Mouse (Mus musculus) hindbrain, postnatal 0 days (tissue): ENCODE measurements at regions not wholly inside any gene's neighbourhood (a gene's known extent, or its start where the extent isn't known, plus 50 kb on each side); places are given as distances from the start of the nearest gene placed in this dataset.

Source experiments
- ATAC-seq: fragments of 200-750 bp; cut with Nextera tagmentation; 2 replicates; pipeline ENCODE4 v1.8.0; 2017; ENCODE audit warnings: mild to moderate bottlenecking, moderate TSS enrichment, moderate library complexity
- DNase-seq: peaks from one replicate; pipeline ENCODE4 v3.0.0-alpha.2; 2015; ENCODE audit warnings: low spot score
- H3K27ac ChIP-seq: fragments of 300-500 bp; sonication (generic); 2 replicates; pipeline ENCODE4 v1.5.1; 2014; ENCODE audit warnings: mild to moderate bottlenecking
- H3K27me3 ChIP-seq: fragments of 300-500 bp; sonication (generic); 2 replicates; pipeline ENCODE4 v1.6.1; 2014; ENCODE audit warnings: low read length, mixed read lengths; ENCODE audit not compliant: insufficient read depth
- H3K36me3 ChIP-seq: fragments of 300-500 bp; sonication (generic); 2 replicates; pipeline ENCODE4 v1.6.1; 2014; ENCODE audit warnings: low read length, mixed read lengths; ENCODE audit not compliant: insufficient read depth
- H3K4me1 ChIP-seq: fragments of 300-500 bp; sonication (generic); 2 replicates; pipeline ENCODE4 v1.6.1; 2014; ENCODE audit warnings: antibody characterized with exemption, low read length, mixed read lengths; ENCODE audit not compliant: insufficient read depth
- H3K4me2 ChIP-seq: fragments of 300-500 bp; sonication (generic); 2 replicates; pipeline ENCODE4 v1.6.1; 2014; ENCODE audit warnings: low read depth, mild to moderate bottlenecking, low read length, moderate library complexity, mixed read lengths
- H3K4me3 ChIP-seq: fragments of 300-500 bp; sonication (generic); 2 replicates; pipeline ENCODE4 v1.5.1; 2014; ENCODE audit warnings: low read length
- H3K9ac ChIP-seq: fragments of 300-500 bp; sonication (generic); replicated peaks from 2 replicates; pipeline ENCODE4 v1.6.1; 2014; ENCODE audit warnings: mild to moderate bottlenecking, low read length, moderate library complexity, mixed read lengths
- H3K9me3 ChIP-seq: fragments of 300-500 bp; sonication (generic); 2 replicates; pipeline ENCODE4 v1.6.1; 2016; ENCODE audit warnings: low read length, mixed read lengths
- CTCF ChIP-seq: IDR thresholded peaks from 2 replicates; pipeline ENCODE4 v1.5.1; 2016; ENCODE audit warnings: antibody characterized with exemption, control low read depth, low read depth
- WGBS: fragments of 180-500 bp; shearing (Covaris S2); extraction: QIAGEN DNeasy Blood & Tissue Kit; methylation state at CpG from one replicate; pipeline ENCODE4 v1.1.7; 2014; 5-methylcytosine and 5-hydroxymethylcytosine counted together

DNA sequence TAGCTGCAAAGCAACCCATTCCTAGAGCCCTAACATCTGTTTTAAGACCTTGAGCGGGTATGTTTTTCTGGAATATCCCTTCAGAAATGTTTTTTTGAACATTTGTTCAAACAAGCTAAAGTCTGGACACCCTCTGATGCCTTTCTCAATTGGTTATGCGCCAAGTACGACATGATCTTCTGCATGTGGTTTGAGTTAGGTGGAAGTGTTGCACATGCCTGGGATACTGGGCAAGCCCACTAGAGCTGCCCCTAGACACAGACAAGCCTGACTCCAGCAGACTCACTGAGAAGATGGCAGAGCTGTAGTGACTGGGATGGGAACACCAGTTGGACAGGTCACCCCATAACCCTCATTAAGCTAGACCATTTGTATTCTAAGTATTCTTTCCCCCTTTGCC is 153.2 kb upstream of the Cypt2 start:
- no peaks in the 10 kb centered on the region for H3K9me3 ChIP-seq
- no peak for DNase-seq
- H3K27me3 ChIP-seq: no peaks in the 10 kb centered on the region
- no peak overlapping the region for H3K4me3 ChIP-seq
- H3K9ac ChIP-seq: no peak overlapping the region
- H3K36me3 ChIP-seq: no peaks in the 10 kb centered on the region
- H3K27ac ChIP-seq: no peak overlapping the region
- no peak for ATAC-seq
- 71% methylated on average over 3 of the region's 3 CpGs for WGBS
- no peaks in the 10 kb centered on the region for H3K4me1 ChIP-seq
- no peak overlapping the region for H3K4me2 ChIP-seq
- no peak for TF ChIP-seq CTCF

- no peak overlapping the region for H3K4me3 ChIP-seq
- DNase-seq (no peak), ATAC-seq (no peak)
- 26% methylated on average over 2 of the region's 2 CpGs for WGBS
- H3K27ac ChIP-seq: no peak overlapping the region
- no peaks in the 10 kb centered on the region; the same call in 1 of the 2 replicates for H3K27me3 ChIP-seq
- no peaks in the 10 kb centered on the region for H3K36me3 ChIP-seq
- TF ChIP-seq CTCF: no peak
- H3K9me3 ChIP-seq: no peaks in the 10 kb centered on the region
- no peak overlapping the region for H3K4me2 ChIP-seq
- no peak overlapping the region for H3K9ac ChIP-seq
- H3K4me1 ChIP-seq: no peaks in the 10 kb centered on the region
Measured at GRCm38 (mm10) chrX:105366284-105366683, 133.3 kb upstream of the Cypt2 start.

DNA sequence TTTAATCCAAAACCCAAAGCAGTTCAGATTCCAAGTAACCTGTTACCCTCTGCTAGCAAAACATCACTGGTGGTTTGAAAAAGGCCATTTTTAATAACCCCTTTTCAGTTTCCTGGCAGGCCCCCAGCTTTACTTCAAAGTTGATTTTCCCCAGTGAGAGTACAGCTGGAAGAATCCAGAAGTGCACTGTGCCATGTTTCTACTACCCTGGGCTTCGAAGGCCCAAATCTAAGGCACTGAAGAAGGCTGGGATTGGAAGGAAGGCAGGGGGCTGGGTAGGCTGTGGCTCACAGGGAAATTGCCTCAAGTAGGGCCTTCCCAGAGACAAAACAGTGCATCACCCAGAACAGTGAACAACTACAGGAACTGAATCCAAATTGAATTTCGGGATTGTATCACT is 131.6 kb upstream of the Cypt2 start:
- Histone ChIP-seq H3K27me3 (no peaks in the 10 kb centered on the region; the same call in 1 of the 2 replicates), H3K9me3 (no peaks in the 10 kb centered on the region), H3K27ac (no peak overlapping the region), H3K4me3 (no peak overlapping the region), H3K4me2 (no peak overlapping the region), H3K4me1 (no peaks in the 10 kb centered on the region), H3K9ac (no peak overlapping the region), H3K36me3 (no peaks in the 10 kb centered on the region)
- DNase-seq (no peak), ATAC-seq (no peak)
- no peak for TF ChIP-seq CTCF
- 62% methylated on average over 2 of the region's 2 CpGs for WGBS

- ATAC-seq: peak; percentile 42
- H3K4me3 ChIP-seq: peak overlapping the region; percentile 35
- H3K4me1 ChIP-seq: no peaks in the 10 kb centered on the region
- H3K27me3 ChIP-seq: no peaks in the 10 kb centered on the region; the same call in 1 of the 2 replicates
- no peak for TF ChIP-seq CTCF
- peak overlapping the region; percentile 54 for H3K4me2 ChIP-seq
- 39% methylated on average over 1 of the region's 1 CpGs for WGBS
- DNase-seq: peak; percentile 32
- no peaks in the 10 kb centered on the region for H3K9me3 ChIP-seq
- peak overlapping the region; percentile 84 for H3K27ac ChIP-seq
- H3K9ac ChIP-seq: peak overlapping the region; percentile 47; the same call in 1 of the 2 replicates
- H3K36me3 ChIP-seq: no peaks in the 10 kb centered on the region
Measured at GRCm38 (mm10) chrX:105390506-105390905, 109.1 kb upstream of the Cypt2 start.

- peak overlapping the region; percentile 47 for H3K9ac ChIP-seq
- peak overlapping the region; percentile 35 for H3K4me3 ChIP-seq
- H3K4me2 ChIP-seq: peak overlapping the region; percentile 54
- ATAC-seq: no peak; the same call in 1 of the 2 replicates
- no peaks in the 10 kb centered on the region; the same call in 1 of the 2 replicates for H3K27me3 ChIP-seq
- no peak for DNase-seq
- H3K27ac ChIP-seq: peak overlapping the region; percentile 84
- no peak for TF ChIP-seq CTCF
- no peaks in the 10 kb centered on the region for H3K36me3 ChIP-seq
- H3K4me1 ChIP-seq: no peaks in the 10 kb centered on the region
- no peaks in the 10 kb centered on the region for H3K9me3 ChIP-seq
Measured at GRCm38 (mm10) chrX:105391029-105391428, 108.5 kb upstream of the Cypt2 start.

- WGBS: 34% methylated on average over 8 of the region's 8 CpGs
- no peaks in the 10 kb centered on the region for H3K4me1 ChIP-seq
- H3K9me3 ChIP-seq: no peaks in the 10 kb centered on the region
- no peaks in the 10 kb centered on the region for H3K36me3 ChIP-seq
- TF ChIP-seq CTCF: no peak
- peak overlapping the region; percentile 49 for H3K9ac ChIP-seq
- H3K27ac ChIP-seq: peak overlapping the region; percentile 84
- peak; percentile 96 for ATAC-seq
- peak overlapping the region; percentile 35 for H3K4me3 ChIP-seq
- peak overlapping the region; percentile 54 for H3K4me2 ChIP-seq
- H3K27me3 ChIP-seq: no peaks in the 10 kb centered on the region; the same call in 1 of the 2 replicates
- DNase-seq: peak; percentile 93
Measured at GRCm38 (mm10) chrX:105391680-105392462, 107.7 kb upstream of the Cypt2 start.

- no peak overlapping the region for H3K27ac ChIP-seq
- peak; percentile 7; the same call in 1 of the 2 replicates for TF ChIP-seq CTCF
- H3K9me3 ChIP-seq: no peaks in the 10 kb centered on the region
- no peak overlapping the region for H3K4me2 ChIP-seq
- no peak overlapping the region for H3K4me3 ChIP-seq
- H3K27me3 ChIP-seq: no peaks in the 10 kb centered on the region; the same call in 1 of the 2 replicates
- DNase-seq (no peak), ATAC-seq (no peak)
- no peaks in the 10 kb centered on the region for H3K4me1 ChIP-seq
- WGBS: 56% methylated on average over 11 of the region's 11 CpGs
- H3K9ac ChIP-seq: no peak overlapping the region
- no peaks in the 10 kb centered on the region for H3K36me3 ChIP-seq
Measured at GRCm38 (mm10) chrX:105393259-105393658, 106.3 kb upstream of the Cypt2 start.
